ENCODE assay signal across 32 mouse cellular contexts in the genomic region with DNA sequence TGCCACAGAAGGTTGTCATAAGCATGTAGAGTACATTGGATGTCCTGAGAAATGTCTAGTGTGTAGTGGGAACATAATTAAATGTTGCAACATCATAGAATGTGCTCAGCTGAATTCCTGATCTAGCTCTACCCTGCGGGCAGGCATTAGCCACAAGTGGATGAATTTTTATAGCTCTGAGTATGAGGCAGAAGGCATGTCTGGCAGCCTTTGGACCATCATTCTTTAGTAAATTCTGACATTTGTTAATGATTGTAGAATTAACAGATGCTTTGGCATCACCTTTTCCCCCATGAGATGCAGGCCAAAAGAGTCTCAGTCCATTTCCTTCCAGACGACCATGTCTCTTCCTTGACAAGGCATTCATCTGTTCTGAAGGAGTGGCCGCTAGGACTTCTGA.
DNase-seq lines count a peak whose midpoint lies in the region; ATAC-seq and TF ChIP-seq lines count a peak whose summit lies in the region.
"Had no signal": no experiment of that assay in that cellular context is flagged by ENCODE, and none has a peak within 500 bp of the region (broad histone marks: within the 10 kb centered on the region; RNA-seq: fewer than 3 reads in every experiment).

No protein-coding gene starts in this region.

- no peak overlapping the region for H3K4me3 ChIP-seq in kidney, adult 2 months (ENCODE audit: insufficient read depth, low read depth, low read length)
- no peak overlapping the region for H3K4me3 ChIP-seq in kidney, embryonic 14.5 days (ENCODE audit: low read length)
- H3K4me3 ChIP-seq in heart, embryonic 11.5 days (ENCODE audit: low read depth, low read length): no peak overlapping the region
- H3K4me3 ChIP-seq: embryonic facial prominence, embryonic 12.5 days; embryonic facial prominence, embryonic 15.5 days; gastrocnemius, adult 2 months; heart, embryonic 12.5 days; heart, embryonic 15.5 days; hindbrain, embryonic 10.5 days; hindbrain, embryonic 13.5 days had no signal

- TF ChIP-seq POLR2A in kidney, adult 2 months (IDR thresholded peaks at IDR 0.05; ENCODE audit: low read depth, low read length): no peak

- no peak for ATAC-seq in kidney, embryonic 14.5 days (ENCODE audit: low FRiP score, low TSS enrichment)
- ATAC-seq in heart, embryonic 11.5 days (replicated peaks; ENCODE audit: insufficient number of reproducible peaks, low FRiP score, low TSS enrichment): no peak
- no peak for ATAC-seq in monocyte, adult 5-6 weeks (replicated peaks; ENCODE audit: insufficient number of reproducible peaks, low FRiP score, low TSS enrichment, poor library complexity, severe bottlenecking)
- ATAC-seq: activated CD4-positive, CD25-positive, alpha-beta regulatory T cell, adult 4 months; forebrain, embryonic 14.5 days; forebrain, postnatal 0 days; hindbrain, embryonic 16.5 days had no signal

- H3K4me1 ChIP-seq in kidney, adult 2 months (ENCODE audit: control insufficient read depth, insufficient read depth, low read length): no peaks in the 10 kb centered on the region
- H3K4me1 ChIP-seq in kidney, embryonic 14.5 days (ENCODE audit: control insufficient read depth, insufficient read depth, low read length): no peaks in the 10 kb centered on the region
- no peaks in the 10 kb centered on the region for H3K4me1 ChIP-seq in heart, embryonic 11.5 days (ENCODE audit: control insufficient read depth, insufficient read depth, low read length)
- H3K4me1 ChIP-seq: embryonic facial prominence, embryonic 12.5 days; embryonic facial prominence, embryonic 15.5 days had no signal

- no peak overlapping the region for H3K27ac ChIP-seq in kidney, adult 2 months (ENCODE audit: insufficient read depth, low read depth, low read length)
- H3K27ac ChIP-seq in kidney, embryonic 14.5 days (ENCODE audit: low read depth, low read length): no peak overlapping the region
- H3K27ac ChIP-seq in heart, embryonic 11.5 days (ENCODE audit: low read depth, low read length): no peak overlapping the region
- H3K27ac ChIP-seq: embryonic facial prominence, embryonic 12.5 days; embryonic facial prominence, embryonic 15.5 days; gastrocnemius, adult 2 months; heart, embryonic 15.5 days; hindbrain, embryonic 10.5 days; hindbrain, embryonic 13.5 days had no signal

- WGBS in kidney, adult 2 months: 37% methylated on average over 3 of the region's 3 CpGs
- 89% methylated on average over 3 of the region's 3 CpGs for WGBS in kidney, embryonic 14.5 days
- 88% methylated on average over 3 of the region's 3 CpGs for WGBS in heart, embryonic 11.5 days (ENCODE audit: insufficient replicate concordance)

- H3K27me3 ChIP-seq in kidney, adult 2 months (replicated peaks; ENCODE audit: control insufficient read depth, insufficient read depth, low read length): no peaks in the 10 kb centered on the region
- H3K27me3 ChIP-seq in kidney, embryonic 14.5 days (ENCODE audit: control insufficient read depth, insufficient read depth, low read length): no peaks in the 10 kb centered on the region
- no peaks in the 10 kb centered on the region for H3K27me3 ChIP-seq in heart, embryonic 11.5 days (ENCODE audit: control insufficient read depth, insufficient read depth, low read length)
- H3K27me3 ChIP-seq: CH12.LX; embryonic facial prominence, embryonic 12.5 days; embryonic facial prominence, embryonic 15.5 days; heart, embryonic 12.5 days; heart, embryonic 15.5 days; hindbrain, embryonic 13.5 days had no signal

- peak; percentile 53 for DNase-seq in kidney, adult 2 months
- DNase-seq in kidney, postnatal 10 days: peak; percentile 8
- no peak for DNase-seq in kidney, adult 18-20 months
- DNase-seq in Muller cell, postnatal 12 days (ENCODE audit: inconsistent ontology term): peak; percentile 42
- peak; percentile 40 for DNase-seq in kidney, postnatal 14 days
- DNase-seq: adrenal gland, adult 2 months; adrenal gland, postnatal 14 days; B cell, adult 2 months; cerebellum, adult 11 months; cerebellum, adult 2 months; cerebellum, adult 9-11 months; cerebellum, postnatal 25 days; forebrain, postnatal 0 days; gastrocnemius, adult 2 months; gastrocnemius, postnatal 14 days; heart, adult 11 months; heart, postnatal 10 days; heart, postnatal 36 days had no signal

- TF ChIP-seq CTCF in kidney, adult 2 months (conservative IDR thresholded peaks at IDR 0.05; ENCODE audit: insufficient read depth, insufficient read length, low read depth, low read length): no peak

- H3K4me2 ChIP-seq in kidney, embryonic 14.5 days (replicated peaks; ENCODE audit: low read depth, low read length): no peak overlapping the region
- no peak overlapping the region for H3K4me2 ChIP-seq in heart, embryonic 11.5 days
- H3K4me2 ChIP-seq: embryonic facial prominence, embryonic 12.5 days; embryonic facial prominence, embryonic 15.5 days; heart, embryonic 12.5 days; heart, embryonic 15.5 days; hindbrain, embryonic 13.5 days had no signal

- no peaks in the 10 kb centered on the region for H3K36me3 ChIP-seq in kidney, adult 2 months (ENCODE audit: control insufficient read depth, insufficient read depth, low read length)
- no peaks in the 10 kb centered on the region for H3K36me3 ChIP-seq in kidney, embryonic 14.5 days (ENCODE audit: control insufficient read depth, insufficient read depth, low read length)
- H3K36me3 ChIP-seq in heart, embryonic 11.5 days (ENCODE audit: control insufficient read depth, insufficient read depth, low read length): no peaks in the 10 kb centered on the region
- H3K36me3 ChIP-seq: embryonic facial prominence, embryonic 12.5 days; embryonic facial prominence, embryonic 15.5 days; G1E; heart, embryonic 12.5 days; heart, embryonic 15.5 days; hindbrain, embryonic 10.5 days; hindbrain, embryonic 13.5 days had no signal

- no peak overlapping the region for H3K9ac ChIP-seq in kidney, embryonic 14.5 days (ENCODE audit: low read depth, low read length)
- no peak overlapping the region for H3K9ac ChIP-seq in heart, embryonic 11.5 days (ENCODE audit: low read depth, low read length)
- H3K9ac ChIP-seq: embryonic facial prominence, embryonic 12.5 days; embryonic facial prominence, embryonic 15.5 days; forebrain, postnatal 0 days; heart, embryonic 12.5 days; heart, embryonic 15.5 days; hindbrain, embryonic 13.5 days had no signal

- H3K9me3 ChIP-seq in kidney, embryonic 14.5 days (ENCODE audit: control insufficient read depth, low read length): no peaks in the 10 kb centered on the region
- no peaks in the 10 kb centered on the region for H3K9me3 ChIP-seq in heart, embryonic 11.5 days (replicated peaks; ENCODE audit: control insufficient read depth, low read length)
- H3K9me3 ChIP-seq: embryonic facial prominence, embryonic 12.5 days; embryonic facial prominence, embryonic 15.5 days; heart, embryonic 12.5 days; heart, embryonic 15.5 days; hindbrain, embryonic 10.5 days; hindbrain, embryonic 13.5 days had no signal
